Mouse (Mus musculus): ENCODE measurements around the gene Ooep. TPM values are rescaled to one million over a fixed set of nuclear protein-coding genes. Genes with fewer than 3 reads are reported as not detected.

Ooep gene
- total RNA-seq, 2 experiments from 2014 or later = not detected

Other genes starting within 250 kb of the Ooep start
- gene Gsta4, start 196.0 kb downstream of the Ooep start, total RNA-seq (2021) = 10 to 100 TPM; 66.4 to 68.2 TPM
- gene Gsta1, start 148.1 kb downstream of the Ooep start, total RNA-seq (2021) = under 1 TPM in 1 of 2 experiments, not detected in 1; 0.41 TPM
- gene Gm3776, start 121.6 kb downstream of the Ooep start, total RNA-seq (2021) = not detected
- gene Gm10639, start 88.8 kb downstream of the Ooep start, total RNA-seq (2021) = not detected
- gene Omt2a, start 63.9 kb downstream of the Ooep start, total RNA-seq (2021) = not detected
- not detected for gene Omt2b, start 51.1 kb downstream of the Ooep start, total RNA-seq (2021)
- not detected for gene Gsta2, start 22.9 kb downstream of the Ooep start, total RNA-seq (2021)
- gene Dppa5a, start 10.5 kb downstream of the Ooep start, total RNA-seq (2021) = not detected
- gene Ddx43, start 17.1 kb upstream of the Ooep start, total RNA-seq (2021) = not detected
- gene Cgas, start 64.5 kb upstream of the Ooep start, total RNA-seq (2021) = 1 to 10 TPM; 1.7 to 2.0 TPM
- gene Mto1, start 69.5 kb upstream of the Ooep start, total RNA-seq (2021) = 10 to 100 TPM; 20.3 to 20.4 TPM
- not detected for gene Gm17324, start 70.1 kb upstream of the Ooep start, total RNA-seq (2021)
- gene Eef1a1, start 110.4 kb upstream of the Ooep start, total RNA-seq (2021) = 1,000 to 10,000 TPM; 4,503 to 4,597 TPM
- gene Slc17a5, start 209.3 kb upstream of the Ooep start, total RNA-seq (2021) = 1 to 10 TPM; 6.9 to 7.2 TPM
- gene Cd109, start 236.8 kb upstream of the Ooep start, total RNA-seq (2021) = 10 to 100 TPM; 12.5 to 13.7 TPM

All from heart, postnatal 4 days (tissue).